Mouse (Mus musculus) midbrain, embryonic 10.5 days (tissue): ENCODE measurements around the gene Cryba1. TPM values are rescaled to one million over a fixed set of nuclear protein-coding genes. Genes with fewer than 3 reads are reported as not detected.
"Not testable (repeated sequence)": the region's sequence is repeated elsewhere in the genome, so short reads cannot be mapped to it uniquely, and the experiment has no call there.

Source experiments
- DNase-seq: peaks from one replicate; pipeline ENCODE4 v3.0.0-alpha.2; 2017; ENCODE audit warnings: low spot score
- H3K27ac ChIP-seq: fragments of 300-500 bp; sonication (generic); replicated peaks from 2 replicates; pipeline ENCODE4 v1.5.1; 2016; ENCODE audit warnings: mild to moderate bottlenecking
- H3K27me3 ChIP-seq: fragments of 300-500 bp; sonication (generic); 2 replicates; pipeline ENCODE4 v1.6.1; 2016; ENCODE audit warnings: low read depth, mild to moderate bottlenecking; ENCODE audit not compliant: poor library complexity, severe bottlenecking
- H3K36me3 ChIP-seq: fragments of 300-500 bp; sonication (generic); 2 replicates; pipeline ENCODE4 v1.6.1; 2016; ENCODE audit warnings: mild to moderate bottlenecking, moderate library complexity
- H3K4me1 ChIP-seq: fragments of 300-500 bp; sonication (generic); 2 replicates; pipeline ENCODE4 v1.6.1; 2016
- H3K4me3 ChIP-seq: fragments of 300-500 bp; sonication (generic); 2 replicates; pipeline ENCODE4 v1.5.1; 2016; ENCODE audit warnings: mild to moderate bottlenecking, moderate library complexity
- H3K9me3 ChIP-seq: fragments of 300-500 bp; sonication (generic); replicated peaks from 2 replicates; pipeline ENCODE4 v1.6.1; 2016; ENCODE audit warnings: mild to moderate bottlenecking
- WGBS: fragments of 180-500 bp; shearing (Covaris S2); methylation state at CpG from one replicate; pipeline ENCODE4 v1.1.7; 2016; 5-methylcytosine and 5-hydroxymethylcytosine counted together
- polyA plus RNA-seq: library from polyadenylated mRNA; unstranded; fragments of >200 nt; fragmentation: Nextera tagmentation; extraction: Ambion mirVana; gene quantifications from 2 replicates; pipeline ENCODE4 v1.2.1, GENCODE M21; 2016

Gene Cryba1
- polyA plus RNA-seq, 1 experiment from 2014 or later: 2.0 TPM

DNA sequence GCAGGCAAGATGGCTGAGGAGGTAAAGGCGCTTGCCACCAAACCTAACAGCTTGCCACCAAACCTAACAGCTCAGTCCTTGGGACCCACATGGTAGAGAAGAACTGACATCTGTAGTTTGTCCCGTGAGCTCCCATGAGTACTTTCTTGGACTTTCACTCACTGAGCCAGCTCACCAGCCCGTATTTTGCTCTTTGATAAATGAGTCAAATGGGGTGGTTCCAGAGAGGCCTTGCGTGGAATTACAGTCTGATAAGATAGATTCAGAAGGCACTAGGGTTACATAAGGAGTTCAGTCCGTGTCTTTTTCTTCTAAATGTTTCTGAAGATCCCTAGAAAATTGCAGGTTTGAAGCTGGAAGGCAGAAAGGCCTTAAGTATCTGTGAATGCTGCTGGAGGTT lies 27.4 kb upstream of the Cryba1 start:
- no peak overlapping the region for H3K27ac ChIP-seq
- WGBS: 82% methylated on average over 5 of the region's 5 CpGs
- no peaks in the 10 kb centered on the region for H3K9me3 ChIP-seq
- no peak for DNase-seq
- no peaks in the 10 kb centered on the region for H3K36me3 ChIP-seq
- no peaks in the 10 kb centered on the region for H3K27me3 ChIP-seq
- H3K4me1 ChIP-seq: no peaks in the 10 kb centered on the region
- H3K4me3 ChIP-seq: no peak overlapping the region

DNA sequence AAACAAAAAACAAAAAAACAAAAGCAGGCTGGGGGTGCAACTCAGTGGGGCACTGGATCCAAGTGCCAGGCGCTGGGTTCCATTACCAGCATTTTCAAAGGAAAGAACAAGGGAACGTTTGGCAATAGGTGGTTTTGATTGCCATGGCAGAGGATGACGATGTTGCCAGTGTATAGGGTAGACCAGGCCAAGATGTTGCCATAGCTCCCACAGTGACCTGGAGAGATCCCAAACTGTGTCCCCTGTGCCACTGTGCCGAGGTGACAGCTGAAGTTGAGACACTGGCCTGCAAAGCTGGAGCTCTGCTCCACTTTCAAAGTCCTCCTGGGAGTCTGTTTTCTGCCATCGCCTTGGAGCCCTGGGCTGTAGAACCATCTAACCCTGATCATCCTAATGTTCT lies 23.9 kb upstream of the Cryba1 start:
- Histone ChIP-seq H3K4me1 (no peaks in the 10 kb centered on the region), H3K9me3 (no peaks in the 10 kb centered on the region), H3K36me3 (no peaks in the 10 kb centered on the region), H3K4me3 (no peak overlapping the region), H3K27me3 (no peaks in the 10 kb centered on the region), H3K27ac (no peak overlapping the region)
- no peak for DNase-seq
- WGBS: 85% methylated on average over 5 of the region's 5 CpGs

DNA sequence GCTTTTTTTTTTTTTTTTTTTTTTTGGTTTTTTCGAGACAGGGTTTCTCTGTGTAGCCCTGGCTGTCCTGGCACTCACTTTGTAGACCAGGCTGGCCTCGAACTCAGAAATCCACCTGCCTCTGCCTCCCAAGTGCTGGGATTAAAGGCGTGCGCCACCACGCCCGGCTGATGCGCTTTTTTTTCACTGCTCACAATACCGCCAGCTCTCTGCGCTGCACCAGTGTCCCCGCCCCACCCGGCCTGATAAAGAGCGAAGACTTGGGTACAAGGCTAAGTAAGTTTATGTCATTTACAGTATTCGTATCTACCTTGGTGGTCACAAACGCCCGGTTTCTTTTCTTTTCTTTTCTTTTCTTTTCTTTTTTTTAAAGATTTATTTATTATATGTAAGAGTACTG lies 22.0 kb upstream of the Cryba1 start:
- H3K27me3 ChIP-seq, H3K36me3 ChIP-seq, H3K4me3 ChIP-seq, DNase-seq, H3K4me1 ChIP-seq, H3K9me3 ChIP-seq, H3K27ac ChIP-seq: not testable (repeated sequence)
- 92% methylated on average over 14 of the region's 15 CpGs for WGBS

DNA sequence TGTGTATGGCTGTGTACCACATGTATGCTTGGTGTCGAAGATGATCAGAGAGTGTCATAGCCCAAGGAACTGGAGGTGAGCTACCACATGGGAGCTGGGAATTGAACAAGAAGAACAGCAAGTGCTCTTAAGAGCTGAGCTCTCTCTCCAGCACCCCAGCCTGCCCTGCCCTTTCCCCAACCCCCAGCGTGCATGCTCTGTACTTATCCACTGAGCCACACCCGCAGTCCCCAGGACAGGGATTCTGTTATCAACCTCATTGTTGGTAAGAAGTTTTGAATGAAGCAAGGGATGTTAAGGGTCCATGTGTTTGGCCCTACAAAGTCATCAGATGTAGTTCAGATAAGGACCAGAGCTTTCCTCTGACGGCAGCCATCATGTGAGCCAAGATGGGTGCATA lies 21.6 kb upstream of the Cryba1 start:
- Histone ChIP-seq H3K36me3 (no peaks in the 10 kb centered on the region), H3K9me3 (no peaks in the 10 kb centered on the region), H3K4me3 (no peak overlapping the region), H3K27ac (no peak overlapping the region), H3K27me3 (no peaks in the 10 kb centered on the region), H3K4me1 (no peaks in the 10 kb centered on the region)
- DNase-seq: no peak
- WGBS: 93% methylated on average over 4 of the region's 4 CpGs

DNA sequence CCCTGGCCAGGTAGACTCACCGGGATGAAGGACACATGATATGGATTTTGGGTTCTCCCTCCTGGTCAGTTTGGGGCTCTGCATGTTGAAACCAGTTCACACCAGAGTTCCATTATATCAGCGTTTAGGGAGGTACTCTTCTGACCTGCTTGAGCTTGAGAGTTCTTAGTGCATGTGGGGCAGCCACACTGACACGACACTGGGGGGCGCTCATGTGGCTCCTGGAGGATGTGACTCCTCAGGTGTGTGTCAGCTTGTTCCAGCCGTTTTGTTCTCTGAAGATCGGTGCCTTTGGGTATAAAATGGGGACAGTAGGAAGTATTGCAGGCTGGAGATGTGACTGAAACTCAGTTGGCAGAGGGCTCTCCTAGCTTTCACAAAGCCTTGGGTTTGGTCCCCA lies 18.9 kb upstream of the Cryba1 start:
- no peaks in the 10 kb centered on the region for H3K9me3 ChIP-seq

GRCm38 (mm10) chr11:77738555-77738954 lies 13.5 kb upstream of the Cryba1 start:
- 0 out of 2 replicates have a peak, but pooled peaks cover 2% of the 10 kb centered on the region for H3K4me1 ChIP-seq
- no peak overlapping the region for H3K27ac ChIP-seq
- DNase-seq: no peak
- H3K4me3 ChIP-seq: no peak overlapping the region
- H3K27me3 ChIP-seq: no peaks in the 10 kb centered on the region
- H3K36me3 ChIP-seq: no peaks in the 10 kb centered on the region
- WGBS: 54% methylated on average over 7 of the region's 7 CpGs
- H3K9me3 ChIP-seq: no peaks in the 10 kb centered on the region

More for the DNA sequence above, 18.9 kb upstream of the Cryba1 start:
- Histone ChIP-seq H3K4me3 (no peak overlapping the region), H3K27me3 (no peaks in the 10 kb centered on the region), H3K36me3 (no peaks in the 10 kb centered on the region), H3K4me1 (no peaks in the 10 kb centered on the region), H3K27ac (no peak overlapping the region)
- DNase-seq: no peak
- 42% methylated on average over 6 of the region's 6 CpGs for WGBS

GRCm38 (mm10) chr11:77737289-77737688 lies 12.2 kb upstream of the Cryba1 start:
- DNase-seq: peak; percentile 84
- Histone ChIP-seq H3K4me3 (no peak overlapping the region), H3K27me3 (no peaks in the 10 kb centered on the region), H3K4me1 (0 out of 2 replicates have a peak, but pooled peaks cover 2% of the 10 kb centered on the region), H3K27ac (no peak overlapping the region), H3K9me3 (no peaks in the 10 kb centered on the region), H3K36me3 (no peaks in the 10 kb centered on the region)
- WGBS: 3% methylated on average over 6 of the region's 6 CpGs

DNA sequence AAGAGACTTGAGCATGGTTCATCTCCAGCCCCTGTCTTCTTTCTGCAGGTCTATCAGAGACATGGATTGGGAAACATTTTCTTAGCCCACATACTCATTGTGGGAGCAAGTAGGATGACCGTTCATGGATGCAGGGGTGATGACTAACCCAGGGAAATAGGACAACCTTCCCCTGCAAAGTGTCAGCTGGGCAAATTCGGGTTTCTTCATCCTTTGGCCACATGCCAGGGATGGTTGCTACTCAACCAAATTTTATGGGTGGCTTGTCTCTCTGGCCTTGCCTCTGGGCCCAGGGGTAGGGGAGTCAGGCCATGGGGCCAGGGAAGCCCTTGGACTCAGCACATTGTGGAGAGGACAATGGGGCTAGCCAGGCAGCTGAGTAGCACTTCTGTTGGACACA lies 3.5 kb upstream of the Cryba1 start:
- WGBS: 77% methylated on average over 2 of the region's 2 CpGs
- Histone ChIP-seq H3K9me3 (no peaks in the 10 kb centered on the region), H3K4me1 (peaks cover 19% of the 10 kb centered on the region), H3K27ac (0 out of 2 replicates have a peak overlapping the region, but pooled peaks have one; percentile 14), H3K4me3 (no peak overlapping the region), H3K36me3 (no peaks in the 10 kb centered on the region), H3K27me3 (no peaks in the 10 kb centered on the region)
- DNase-seq: no peak

- Histone ChIP-seq H3K27ac (no peak overlapping the region), H3K27me3 (no peaks in the 10 kb centered on the region), H3K9me3 (no peaks in the 10 kb centered on the region), H3K36me3 (no peaks in the 10 kb centered on the region), H3K4me3 (no peak overlapping the region), H3K4me1 (peaks cover 19% of the 10 kb centered on the region)
- 75% methylated on average over 7 of the region's 7 CpGs for WGBS
- no peak for DNase-seq
Measured at GRCm38 (mm10) chr11:77724766-77725165, 317 bp downstream of the Cryba1 start.

- Histone ChIP-seq H3K4me1 (peaks cover 10% of the 10 kb centered on the region), H3K36me3 (no peaks in the 10 kb centered on the region; the same call in 1 of the 2 replicates), H3K9me3 (no peaks in the 10 kb centered on the region), H3K27ac (no peak overlapping the region), H3K27me3 (no peaks in the 10 kb centered on the region), H3K4me3 (no peak overlapping the region)
- 91% methylated on average over 4 of the region's 4 CpGs for WGBS
- no peak for DNase-seq
Measured at GRCm38 (mm10) chr11:77721389-77721788, 3.7 kb downstream of the Cryba1 start.

GRCm38 (mm10) chr11:77719055-77719454 lies 6.0 kb downstream of the Cryba1 start:
- H3K9me3 ChIP-seq: no peaks in the 10 kb centered on the region
- H3K36me3 ChIP-seq: no peaks in the 10 kb centered on the region; the same call in 1 of the 2 replicates
- H3K4me1 ChIP-seq: no peaks in the 10 kb centered on the region
- H3K4me3 ChIP-seq: no peak overlapping the region
- H3K27ac ChIP-seq: no peak overlapping the region
- no peak for DNase-seq
- WGBS: 98% methylated on average over 2 of the region's 2 CpGs
- H3K27me3 ChIP-seq: no peaks in the 10 kb centered on the region

- H3K4me1 ChIP-seq: no peaks in the 10 kb centered on the region
- no peaks in the 10 kb centered on the region for H3K9me3 ChIP-seq
- no peaks in the 10 kb centered on the region for H3K27me3 ChIP-seq
- H3K27ac ChIP-seq: no peak overlapping the region
- no peak for DNase-seq
- 95% methylated on average over 3 of the region's 3 CpGs for WGBS
- peaks cover 34% of the 10 kb centered on the region for H3K36me3 ChIP-seq
- no peak overlapping the region for H3K4me3 ChIP-seq
Measured at GRCm38 (mm10) chr11:77713736-77714135, 11.3 kb downstream of the Cryba1 start.

- Histone ChIP-seq H3K9me3 (no peaks in the 10 kb centered on the region), H3K4me3 (no peak overlapping the region), H3K36me3 (peaks cover 81% of the 10 kb centered on the region), H3K27ac (no peak overlapping the region), H3K27me3 (no peaks in the 10 kb centered on the region), H3K4me1 (no peaks in the 10 kb centered on the region)
- WGBS: 87% methylated on average over 3 of the region's 3 CpGs
- no peak for DNase-seq
Measured at GRCm38 (mm10) chr11:77709039-77709438, 16.0 kb downstream of the Cryba1 start.

DNA sequence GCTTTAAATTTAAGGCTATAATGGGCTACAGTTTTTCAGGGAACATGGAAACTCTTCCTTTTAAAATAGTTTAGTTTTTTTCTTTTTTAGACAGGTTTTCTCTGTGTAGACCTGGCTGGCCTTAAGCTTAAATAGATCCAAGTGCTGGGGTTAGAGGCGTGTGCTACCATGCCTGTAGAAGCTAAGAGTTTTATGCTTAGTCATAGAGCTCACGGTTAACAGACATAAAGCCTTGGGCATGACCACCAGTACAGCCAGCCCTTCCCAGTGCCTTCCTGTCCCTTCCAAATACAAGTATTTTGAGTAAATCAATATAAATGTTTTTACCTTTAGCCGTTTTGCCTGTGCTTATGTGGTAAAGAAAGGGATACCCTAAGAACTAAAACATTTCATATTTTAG lies 19.2 kb downstream of the Cryba1 start:
- no peaks in the 10 kb centered on the region for H3K9me3 ChIP-seq
- no peak overlapping the region for H3K27ac ChIP-seq
- over 99% methylated on average over 3 of the region's 3 CpGs for WGBS
- no peak overlapping the region for H3K4me3 ChIP-seq
- H3K36me3 ChIP-seq: peaks cover 98% of the 10 kb centered on the region
- no peaks in the 10 kb centered on the region for H3K4me1 ChIP-seq
- DNase-seq: no peak
- no peaks in the 10 kb centered on the region for H3K27me3 ChIP-seq
